Mouse (Mus musculus) lung, postnatal 0 days (tissue): ENCODE measurements at regions not wholly inside any gene's neighbourhood (a gene's known extent, or its start where the extent isn't known, plus 50 kb on each side); places are given as distances from the start of the nearest gene placed in this dataset.

Experiments
- ATAC-seq: fragments of 200-750 bp; cut with Nextera tagmentation; 2 replicates; pipeline ENCODE4 v1.8.0; 2017; ENCODE audit warnings: moderate library complexity
- DNase-seq: peaks from one replicate; pipeline ENCODE4 v3.0.0-alpha.2; 2016; ENCODE audit warnings: low spot score
- H3K27ac ChIP-seq: fragments of 300-500 bp; sonication (generic); 2 replicates; pipeline ENCODE4 v1.5.1; 2014; ENCODE audit warnings: antibody characterized with exemption, mild to moderate bottlenecking, low read length, mixed read lengths
- H3K27me3 ChIP-seq: fragments of 300-500 bp; sonication (generic); replicated peaks from 2 replicates; pipeline ENCODE4 v1.6.1; 2014; ENCODE audit warnings: low read length, mixed read lengths; ENCODE audit not compliant: insufficient read depth
- H3K36me3 ChIP-seq: fragments of 300-500 bp; sonication (generic); 2 replicates; pipeline ENCODE4 v1.6.1; 2014; ENCODE audit warnings: low read length, mixed read lengths; ENCODE audit not compliant: insufficient read depth
- H3K4me1 ChIP-seq: fragments of 300-500 bp; sonication (generic); 2 replicates; pipeline ENCODE4 v1.6.1; 2014; ENCODE audit warnings: antibody characterized with exemption, low read depth, low read length, mixed read lengths; ENCODE audit not compliant: insufficient read depth
- H3K4me2 ChIP-seq: fragments of 300-500 bp; sonication (generic); replicated peaks from 2 replicates; pipeline ENCODE4 v1.6.1; 2014; ENCODE audit warnings: low read depth, mild to moderate bottlenecking, low read length, moderate library complexity, mixed read lengths
- H3K4me3 ChIP-seq: fragments of 300-500 bp; sonication (generic); 2 replicates; pipeline ENCODE4 v1.5.1; 2014; ENCODE audit warnings: low read depth, low read length
- H3K9ac ChIP-seq: fragments of 300-500 bp; sonication (generic); replicated peaks from 2 replicates; pipeline ENCODE4 v1.6.1; 2014; ENCODE audit warnings: low read depth, mild to moderate bottlenecking
- H3K9me3 ChIP-seq: fragments of 300-500 bp; sonication (generic); 2 replicates; pipeline ENCODE4 v1.6.1; 2016; ENCODE audit warnings: low read length, mixed read lengths
- CTCF ChIP-seq: IDR thresholded peaks from 2 replicates; pipeline ENCODE4 v1.5.1; 2016; ENCODE audit warnings: antibody characterized with exemption, mild to moderate bottlenecking
- EP300 ChIP-seq: IDR thresholded peaks from 2 replicates; pipeline ENCODE4 v1.6.1; 2016; ENCODE audit warnings: antibody characterized with exemption, mild to moderate bottlenecking, control low read depth
- WGBS: fragments of 180-500 bp; shearing (Covaris S2); extraction: QIAGEN DNeasy Blood & Tissue Kit; methylation state at CpG from one replicate; pipeline ENCODE4 v1.1.7; 2014; 5-methylcytosine and 5-hydroxymethylcytosine counted together

- H3K9ac ChIP-seq, result no peak overlapping the region
- H3K27ac ChIP-seq, result no peak overlapping the region
- no peaks in the 10 kb centered on the region for H3K4me1 ChIP-seq
- H3K27me3 ChIP-seq, result no peaks in the 10 kb centered on the region
- TF ChIP-seq EP300, result no peak
- no peak for TF ChIP-seq CTCF
- no peak for ATAC-seq
- H3K4me3 ChIP-seq, result no peak overlapping the region
- no peak for DNase-seq
- H3K9me3 ChIP-seq, result no peaks in the 10 kb centered on the region
- H3K36me3 ChIP-seq, result no peaks in the 10 kb centered on the region
- no peak overlapping the region for H3K4me2 ChIP-seq
- WGBS, result 58% methylated on average over 5 of the region's 5 CpGs
Observed at GRCm38 (mm10) chr14:74358730-74359444, 281.8 kb upstream of the Htr2a start.

DNA sequence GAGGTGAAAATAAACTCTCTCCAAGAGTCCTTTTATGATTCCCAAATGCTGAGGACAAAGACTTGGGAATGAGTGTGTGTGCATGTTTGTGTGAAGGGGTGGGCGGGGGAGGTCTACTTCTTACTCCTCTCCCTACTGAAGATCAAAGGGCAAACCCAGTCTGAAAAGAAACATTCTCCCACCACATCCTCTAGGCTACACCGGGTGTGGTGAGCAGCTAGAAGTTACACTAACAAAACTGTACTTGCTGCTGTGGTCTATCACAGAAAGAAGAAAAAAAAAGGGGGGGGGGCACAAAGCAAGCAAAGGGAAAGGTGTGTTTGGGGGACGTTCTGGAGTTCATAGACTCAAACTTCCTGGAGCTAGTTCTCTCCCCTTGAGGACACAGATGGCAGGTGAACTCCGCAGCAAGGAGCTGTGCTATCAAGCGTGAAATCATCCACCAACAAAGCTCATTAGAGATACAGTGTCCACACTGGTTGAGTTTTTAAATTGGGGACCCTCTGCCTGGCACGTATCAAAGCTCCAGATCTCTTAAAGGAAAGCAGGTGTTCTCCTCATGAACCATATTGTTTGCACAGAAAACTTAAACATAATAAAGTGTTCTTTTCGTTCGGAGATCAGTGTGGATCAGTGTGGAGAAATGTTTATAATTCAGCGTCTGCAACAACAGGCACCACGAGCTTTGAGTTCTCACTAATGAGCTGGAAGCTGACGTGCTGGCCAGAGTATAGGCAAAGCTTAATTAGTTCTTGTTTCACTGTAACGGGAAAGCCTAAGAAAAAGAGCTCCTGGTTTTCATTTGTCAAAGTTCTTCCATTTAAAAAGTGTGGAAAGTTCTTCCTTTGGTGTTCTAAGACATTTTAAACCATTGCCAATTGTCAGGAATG is 280.7 kb upstream of the Htr2a start:
- no peaks in the 10 kb centered on the region for H3K27me3 ChIP-seq
- H3K36me3 ChIP-seq, result no peaks in the 10 kb centered on the region
- ATAC-seq (no peak), DNase-seq (no peak)
- TF ChIP-seq EP300, result no peak
- TF ChIP-seq CTCF, result no peak
- H3K4me2 ChIP-seq, result no peak overlapping the region
- H3K9ac ChIP-seq, result no peak overlapping the region
- no peak overlapping the region for H3K4me3 ChIP-seq
- no peak overlapping the region for H3K27ac ChIP-seq
- H3K9me3 ChIP-seq, result no peaks in the 10 kb centered on the region
- H3K4me1 ChIP-seq, result no peaks in the 10 kb centered on the region
- WGBS, result 30% methylated on average over 12 of the region's 12 CpGs

DNA sequence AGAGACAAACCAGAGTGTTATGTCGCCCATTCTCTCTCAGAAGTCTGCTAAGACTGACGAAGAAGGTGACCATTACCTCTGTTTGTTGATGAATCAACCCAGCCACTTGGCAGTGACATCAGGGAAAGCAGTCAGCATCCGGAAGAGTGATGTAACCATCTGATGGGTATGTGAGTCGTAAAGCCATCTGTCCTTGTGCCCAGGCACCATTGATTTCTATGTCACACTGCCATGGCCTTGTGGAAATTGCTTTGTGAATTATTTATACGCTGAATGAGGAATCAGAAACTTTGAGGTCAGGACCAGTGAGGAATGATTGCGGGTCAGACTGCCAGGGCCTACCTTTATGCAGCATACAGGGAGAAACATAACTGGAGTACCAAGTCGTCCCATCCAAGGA is 256.2 kb upstream of the Htr2a start:
- Histone ChIP-seq H3K36me3 (no peaks in the 10 kb centered on the region), H3K4me2 (no peak overlapping the region), H3K27me3 (no peaks in the 10 kb centered on the region), H3K9me3 (no peaks in the 10 kb centered on the region), H3K4me3 (no peak overlapping the region), H3K9ac (no peak overlapping the region), H3K27ac (no peak overlapping the region), H3K4me1 (no peaks in the 10 kb centered on the region)
- DNase-seq, result no peak
- ATAC-seq, result no peak
- TF ChIP-seq CTCF, result no peak
- TF ChIP-seq EP300, result no peak
- 79% methylated on average over 7 of the region's 7 CpGs for WGBS

- Histone ChIP-seq H3K36me3 (no peaks in the 10 kb centered on the region), H3K9ac (no peak overlapping the region), H3K27ac (no peak overlapping the region), H3K27me3 (no peaks in the 10 kb centered on the region), H3K9me3 (no peaks in the 10 kb centered on the region), H3K4me1 (no peaks in the 10 kb centered on the region), H3K4me2 (no peak overlapping the region), H3K4me3 (no peak overlapping the region)
- TF ChIP-seq CTCF (no peak), EP300 (no peak)
- DNase-seq (no peak), ATAC-seq (no peak)
- 76% methylated on average over 2 of the region's 2 CpGs for WGBS
Observed at GRCm38 (mm10) chr14:74392419-74392818, 248.2 kb upstream of the Htr2a start.

GRCm38 (mm10) chr14:74397202-74397601 is 243.4 kb upstream of the Htr2a start:
- WGBS, result 72% methylated on average over 3 of the region's 3 CpGs
- Histone ChIP-seq H3K27ac (no peak overlapping the region), H3K9ac (no peak overlapping the region)

DNA sequence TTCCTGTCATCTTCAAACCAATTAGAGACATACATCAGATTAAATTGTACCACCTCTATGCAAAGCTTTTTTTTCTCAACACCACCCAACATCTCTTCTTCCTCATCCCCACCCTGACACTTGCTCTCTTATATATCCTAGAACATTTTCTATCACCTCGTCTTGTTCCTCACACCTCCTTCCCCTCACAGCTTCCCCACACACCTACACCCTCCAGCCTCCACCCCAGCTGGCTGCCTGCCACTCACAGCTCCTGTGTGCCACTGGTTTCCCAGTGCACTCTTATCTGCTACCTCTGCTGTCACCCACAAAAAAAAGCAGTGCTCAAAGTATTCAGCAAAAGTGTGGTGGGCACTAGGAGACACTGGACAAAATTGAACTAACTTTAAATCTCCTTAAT is 231.2 kb upstream of the Htr2a start:
- no peaks in the 10 kb centered on the region for H3K4me1 ChIP-seq
- DNase-seq (no peak), ATAC-seq (no peak)
- H3K4me3 ChIP-seq, result no peak overlapping the region
- H3K27me3 ChIP-seq, result no peaks in the 10 kb centered on the region
- H3K9ac ChIP-seq, result no peak overlapping the region
- H3K27ac ChIP-seq, result no peak overlapping the region
- no peak overlapping the region for H3K4me2 ChIP-seq
- H3K9me3 ChIP-seq, result no peaks in the 10 kb centered on the region
- WGBS, result 31% methylated on average over 1 of the region's 1 CpGs
- no peaks in the 10 kb centered on the region for H3K36me3 ChIP-seq
- TF ChIP-seq CTCF, result no peak
- TF ChIP-seq EP300, result no peak

More at GRCm38 (mm10) chr14:74397202-74397601, 243.4 kb upstream of the Htr2a start:
- Histone ChIP-seq H3K27me3 (no peaks in the 10 kb centered on the region), H3K4me3 (no peak overlapping the region), H3K9me3 (no peaks in the 10 kb centered on the region), H3K36me3 (no peaks in the 10 kb centered on the region), H3K4me2 (no peak overlapping the region), H3K4me1 (no peaks in the 10 kb centered on the region)
- ATAC-seq (no peak), DNase-seq (no peak)
- TF ChIP-seq EP300, result no peak
- no peak for TF ChIP-seq CTCF
